Mouse (Mus musculus): Measurements from ENCODE around the gene Cd69.
A peak's percentile ranks its signal among the peaks of the same experiment; 100 is the strongest.

Cd69 gene

DNA sequence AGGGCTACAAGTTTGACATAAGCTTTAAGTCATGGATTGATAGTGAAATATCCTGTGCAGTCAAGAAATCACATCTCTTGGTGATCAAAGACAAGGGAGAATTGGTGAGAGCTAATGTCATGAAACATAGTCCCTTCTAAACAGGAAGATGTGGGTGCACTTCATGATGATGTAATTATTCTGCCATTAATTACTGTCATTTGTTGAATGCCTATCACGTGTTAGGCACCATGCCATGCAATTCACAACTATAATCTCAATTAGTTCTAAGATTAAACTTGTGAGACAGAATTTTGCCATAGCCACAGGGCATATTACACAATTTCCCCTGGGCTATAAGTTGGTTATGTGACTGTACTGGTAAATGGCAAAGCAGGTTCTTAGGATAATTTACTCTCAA lies 28.2 kb downstream of the Cd69 start:
- peak; percentile 64 for DNase-seq (ENCODE audit: low read depth)

DNA sequence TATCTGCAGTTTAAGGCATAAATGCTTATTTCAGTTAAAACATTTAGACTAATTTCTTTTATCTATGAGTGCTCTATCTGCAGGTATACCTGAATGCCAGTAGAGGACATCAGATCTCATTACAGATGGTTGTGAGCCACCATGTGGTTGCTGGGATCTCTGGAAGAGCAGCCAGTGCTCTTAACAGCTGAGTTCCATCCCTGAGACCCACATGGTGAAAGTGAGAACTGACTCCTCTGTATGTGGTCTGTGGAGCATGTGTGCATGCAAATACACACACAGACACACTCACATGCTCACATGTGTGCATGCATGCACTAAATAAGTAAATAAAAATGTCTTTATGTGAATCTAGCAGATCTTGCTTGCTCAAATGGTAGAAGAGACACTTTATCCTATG lies 29.4 kb downstream of the Cd69 start:
- DNase-seq (ENCODE audit: low read depth), result no peak

DNA sequence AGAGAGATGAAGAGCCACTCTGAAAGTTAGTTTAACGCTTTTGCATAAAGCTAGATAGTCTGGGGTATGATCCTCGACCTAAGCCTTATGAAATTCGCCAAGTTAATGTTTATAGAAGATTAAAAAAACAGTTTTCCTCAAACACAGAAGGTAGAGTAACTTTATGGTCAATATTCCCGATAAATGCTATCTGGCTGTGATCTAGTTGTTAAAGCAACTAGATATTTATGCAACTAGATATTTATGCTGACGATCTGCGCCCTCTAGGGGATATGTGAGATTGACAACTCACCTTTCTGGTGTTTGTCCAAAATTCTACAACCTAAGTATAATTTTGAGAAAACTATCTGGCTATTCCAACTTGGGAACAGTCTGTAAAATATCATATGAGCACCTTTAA lies 33.3 kb downstream of the Cd69 start:
- DNase-seq (ENCODE audit: low read depth), result peak; percentile 56

DNA sequence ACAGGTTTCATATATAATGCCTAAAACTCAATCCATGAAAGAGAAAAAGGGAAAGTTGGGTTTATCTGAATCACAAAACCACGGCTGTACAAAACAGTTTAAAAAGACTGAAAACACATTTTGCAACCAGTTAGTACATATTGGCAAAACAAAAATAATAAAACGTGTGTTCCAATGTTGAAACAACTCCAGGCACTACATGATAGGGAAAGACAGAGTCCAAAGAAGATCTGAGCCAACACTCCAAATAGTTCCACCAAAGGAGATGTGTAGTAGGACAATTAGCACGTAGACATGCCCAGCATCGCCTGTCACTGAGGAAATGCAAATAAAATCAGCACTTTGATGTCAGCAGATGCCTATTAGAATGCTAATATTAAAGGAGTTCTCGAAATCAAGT lies 33.8 kb downstream of the Cd69 start:
- DNase-seq (ENCODE audit: low read depth), result no peak

DNA sequence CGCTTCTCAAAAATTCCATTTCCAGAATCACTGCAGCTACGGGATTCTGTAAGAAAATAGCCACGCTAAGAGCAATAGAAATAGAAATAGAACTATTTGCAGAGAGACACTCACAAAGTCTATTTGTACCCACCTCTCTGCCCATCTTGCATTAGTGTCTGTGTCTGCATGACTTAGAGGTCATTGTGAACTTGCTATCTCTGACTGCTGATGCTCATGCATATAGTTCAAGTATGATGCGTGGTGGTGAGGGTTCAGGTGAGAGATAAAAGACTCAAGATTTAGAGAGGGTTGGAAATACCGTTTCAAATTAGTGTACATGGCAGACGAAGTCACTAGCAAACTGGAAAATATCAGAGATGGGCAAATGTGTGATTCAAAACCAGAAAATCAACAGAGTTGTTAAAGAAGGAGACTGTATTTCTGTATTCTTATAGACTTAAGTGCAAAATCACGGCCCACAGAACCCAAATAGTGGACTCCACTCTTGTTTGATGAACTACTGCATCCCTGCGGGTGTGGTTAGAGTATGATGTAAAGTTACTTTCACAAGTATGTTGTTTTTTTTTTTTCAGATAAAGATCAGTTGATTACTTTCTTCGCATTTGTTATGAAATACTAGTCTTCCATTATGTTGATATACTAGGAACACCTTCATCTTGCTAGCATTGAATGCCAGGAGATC lies 35.5 kb downstream of the Cd69 start:
- DNase-seq (ENCODE audit: low read depth), result no peak

DNA sequence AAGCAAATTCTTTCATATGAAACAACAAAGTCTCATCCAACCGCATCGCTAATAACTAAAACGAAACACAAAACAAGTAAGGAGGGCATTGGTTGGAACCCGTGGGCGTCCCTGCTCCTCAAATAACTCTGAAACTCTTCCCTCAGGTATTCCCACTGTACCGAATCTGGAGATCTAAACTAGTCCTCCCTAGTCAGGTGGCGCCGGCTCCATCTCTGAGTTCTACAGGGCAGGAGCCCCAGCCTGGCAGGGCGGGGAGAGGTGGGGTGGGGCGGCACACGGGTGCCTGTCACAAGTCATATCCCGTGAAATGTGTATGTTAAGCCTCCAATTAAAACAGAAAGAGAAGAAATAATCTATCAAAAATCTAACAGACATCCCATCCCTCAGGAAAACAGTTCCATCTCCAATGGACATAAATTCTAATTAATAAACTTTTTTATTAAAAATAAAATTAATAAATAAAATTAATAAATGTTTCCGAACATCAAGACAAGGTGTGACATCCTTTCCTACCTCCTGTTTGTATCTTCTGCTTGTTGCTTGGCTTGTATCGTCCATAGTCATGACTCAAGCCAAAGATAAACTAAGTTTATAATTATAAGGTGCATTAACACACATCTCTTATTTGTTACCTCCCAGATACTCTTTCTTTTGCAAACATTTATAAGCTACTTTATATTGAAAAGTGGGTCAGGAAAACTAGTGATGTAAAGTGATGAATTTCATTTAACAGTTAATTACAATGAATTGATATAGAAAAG lies 36.8 kb downstream of the Cd69 start:
- DNase-seq (ENCODE audit: low read depth), result no peak

DNA sequence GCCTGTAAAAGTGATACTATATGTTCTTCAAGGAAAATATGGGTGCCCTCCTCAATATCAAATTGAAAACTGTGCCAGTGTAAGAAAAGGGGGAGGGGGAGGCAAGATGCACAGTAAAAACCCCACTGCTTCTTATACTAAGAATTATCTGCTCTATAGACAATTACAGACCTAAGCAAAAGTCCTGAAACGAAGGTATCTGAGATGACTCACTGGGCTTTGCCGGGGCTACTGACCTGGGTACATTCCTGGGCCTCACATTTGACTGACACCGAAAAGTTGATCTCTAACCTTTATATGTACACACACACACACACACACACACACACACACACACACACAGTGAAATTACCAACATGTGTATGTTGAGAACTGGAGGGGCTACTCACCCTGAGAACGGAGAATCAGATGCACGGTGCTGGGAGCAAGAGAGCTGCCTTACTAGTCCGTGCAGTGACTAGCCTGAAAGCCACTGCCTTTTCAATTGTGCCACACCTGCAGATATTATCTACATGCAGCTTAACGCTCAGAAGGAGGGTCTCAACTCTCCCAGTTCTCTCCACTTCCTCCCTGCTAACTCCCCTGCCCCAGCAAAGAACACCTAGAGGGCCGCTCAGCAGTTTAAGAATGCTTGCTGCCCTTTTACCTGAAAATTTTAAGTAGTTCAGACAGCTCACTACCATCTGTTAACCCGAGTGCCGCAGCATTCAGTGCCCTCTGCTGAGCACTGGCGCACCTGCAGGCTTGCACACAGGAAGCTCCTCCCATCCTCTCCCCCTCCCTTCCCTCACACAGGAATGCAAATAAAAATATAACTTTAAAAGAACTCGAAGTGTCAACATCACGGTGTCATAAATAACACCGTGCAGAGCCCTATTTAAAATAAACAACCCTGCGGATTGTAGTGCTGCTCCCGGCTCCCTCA lies 37.6 kb downstream of the Cd69 start:
- DNase-seq (ENCODE audit: low read depth), result peak; percentile 94

DNA sequence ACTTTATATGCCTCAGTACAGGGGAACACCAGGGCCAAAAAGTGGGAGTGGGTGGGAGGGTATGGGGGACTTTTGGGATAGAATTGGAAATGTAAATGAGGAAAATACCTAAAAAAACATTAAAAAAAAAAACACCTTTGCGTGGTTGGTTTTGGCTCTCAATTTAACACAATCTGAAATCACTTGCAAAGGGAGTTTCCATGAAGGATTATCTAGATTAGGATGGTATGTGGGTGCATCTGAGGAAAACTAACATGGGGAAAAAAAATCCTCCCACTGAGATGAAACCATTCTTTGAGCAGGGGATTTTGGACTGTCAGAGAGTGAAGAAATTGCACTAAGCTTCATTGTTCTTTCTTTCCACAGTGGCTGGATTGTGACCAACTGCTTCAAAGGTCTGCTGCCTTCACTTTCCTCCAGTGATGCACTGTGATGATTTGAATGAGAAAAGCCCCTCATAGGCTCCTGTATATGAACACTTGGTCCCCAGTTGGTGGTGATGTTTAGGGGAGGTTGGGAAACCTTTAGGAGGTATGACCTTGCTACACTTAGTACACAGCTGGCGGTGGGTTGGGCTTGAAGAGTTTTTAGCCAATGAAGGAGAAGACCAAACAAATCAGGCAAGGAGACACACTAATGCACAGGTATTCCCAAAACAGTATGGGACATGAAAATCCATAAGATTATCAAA lies 38.4 kb downstream of the Cd69 start:
- DNase-seq (ENCODE audit: low read depth), result peak; percentile 92

DNA sequence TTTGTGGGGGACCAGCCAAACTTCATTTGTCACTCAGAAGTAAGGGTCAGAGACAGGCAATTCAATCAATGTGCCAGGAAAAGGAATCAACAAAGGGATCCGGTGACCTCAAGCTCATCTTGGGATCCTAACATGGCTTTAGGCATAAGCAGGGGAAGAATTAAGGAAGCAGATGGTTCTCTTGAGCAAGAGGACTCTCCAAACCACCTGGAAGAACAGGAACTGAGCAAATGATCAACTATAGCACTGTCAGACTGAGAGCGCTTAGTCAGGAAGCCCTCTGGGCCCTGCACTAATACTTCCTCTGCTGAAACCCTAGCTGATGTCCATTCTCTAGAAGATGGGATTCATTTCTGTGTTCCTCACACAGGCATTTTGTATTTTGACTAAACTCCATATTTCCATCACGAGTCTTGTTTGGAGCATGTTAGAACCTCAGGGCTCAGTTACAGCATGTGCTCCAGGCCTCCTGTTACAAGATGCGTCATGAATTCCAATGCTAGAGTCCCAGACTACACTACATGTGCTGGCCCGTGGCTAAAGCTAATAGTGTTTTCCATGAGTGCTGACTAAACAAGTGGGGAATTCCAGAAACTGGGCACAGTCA lies 39.3 kb downstream of the Cd69 start:
- DNase-seq (ENCODE audit: low read depth), result peak; percentile 88

DNA sequence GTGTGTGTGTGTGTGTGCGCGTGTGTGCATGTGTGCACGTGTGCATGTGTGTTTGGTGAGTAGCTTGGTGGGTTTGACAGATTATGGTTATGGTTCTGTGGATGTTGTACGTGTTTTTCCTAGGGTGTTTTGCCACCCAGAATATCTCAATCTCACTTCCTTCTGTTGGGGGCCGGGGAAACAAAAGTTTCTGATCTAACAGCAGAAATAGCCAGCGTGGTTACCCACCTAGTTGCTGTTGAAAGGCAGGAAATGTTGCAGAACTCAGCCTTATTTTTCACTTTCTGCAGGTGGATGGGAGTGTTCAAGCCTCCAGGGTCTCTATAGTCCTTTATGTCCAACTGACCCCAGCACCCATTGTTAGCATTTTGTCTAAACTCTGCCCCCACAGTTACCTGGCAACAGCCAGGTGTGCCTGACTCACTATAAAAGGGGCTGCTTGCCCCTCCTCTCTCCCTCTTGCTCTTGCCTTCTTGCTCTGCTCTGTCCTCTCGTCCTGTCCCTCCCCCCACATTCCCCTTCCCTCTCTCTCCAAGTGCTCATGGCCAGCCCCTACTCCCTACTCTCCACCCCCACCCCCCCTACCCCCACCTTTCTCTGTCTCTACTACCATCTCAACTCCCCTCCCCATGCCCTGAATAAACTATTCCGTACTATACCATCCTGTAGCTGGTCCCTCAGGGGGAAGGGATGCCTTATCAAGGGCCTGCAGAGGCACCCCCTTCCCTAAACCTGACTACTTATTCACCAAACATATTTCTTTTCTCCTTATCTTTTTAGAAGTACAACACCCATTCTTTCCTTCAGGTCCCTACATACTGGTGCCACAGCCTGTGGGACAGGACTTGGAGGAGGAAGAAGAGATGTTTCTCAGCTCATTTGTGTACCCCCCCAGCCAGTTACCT lies 40.5 kb downstream of the Cd69 start:
- DNase-seq (ENCODE audit: low read depth), result peak; percentile 91

DNA sequence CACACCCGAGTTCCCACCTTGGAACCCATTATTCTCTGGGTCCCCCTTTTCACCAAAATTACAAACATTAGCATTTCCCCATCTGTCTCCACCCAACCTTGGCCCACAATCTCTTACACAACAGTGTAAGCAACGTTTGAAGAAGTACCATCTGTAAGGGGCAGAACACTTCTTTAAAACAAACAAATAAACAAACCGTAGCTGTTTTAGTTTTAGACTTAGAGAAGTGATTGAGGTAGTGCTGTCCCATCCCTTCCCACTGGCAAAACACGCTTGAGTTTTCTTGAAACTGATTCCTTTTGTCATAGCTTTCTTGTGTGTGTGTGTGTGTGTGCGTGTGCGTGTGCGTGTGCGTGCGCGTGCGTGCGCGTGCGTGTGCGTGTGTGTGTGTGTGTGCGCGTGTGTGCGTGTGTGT lies 41.3 kb downstream of the Cd69 start:
- peak; percentile 67 for DNase-seq (ENCODE audit: low read depth)

DNA sequence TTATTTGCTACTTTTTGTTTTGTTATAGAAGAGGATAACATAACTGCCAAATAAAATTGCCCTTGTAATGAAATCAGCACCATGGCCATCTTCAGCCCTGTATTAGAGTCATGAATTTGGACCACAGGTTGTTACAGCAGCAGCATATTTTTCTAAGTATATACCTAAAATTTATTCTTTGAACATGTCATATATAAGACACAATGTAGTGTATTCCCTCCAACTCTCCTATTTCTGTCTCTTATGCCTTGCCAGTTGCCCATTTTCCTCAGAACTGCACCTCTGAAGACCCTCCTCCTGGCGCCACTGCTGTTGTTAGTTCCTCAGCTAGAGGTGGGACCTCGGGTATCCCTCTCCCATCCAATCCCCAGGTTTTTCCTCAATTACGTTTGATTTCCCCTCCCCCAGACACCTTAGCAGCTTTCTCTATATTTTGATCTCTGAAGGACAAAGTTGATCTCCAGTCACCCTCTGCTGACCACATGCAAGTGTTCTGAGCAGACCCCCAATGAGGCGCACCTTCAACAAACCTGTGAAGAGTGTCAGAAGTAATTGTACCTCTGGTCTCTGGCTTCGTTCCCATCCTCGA lies 41.8 kb downstream of the Cd69 start:
- peak; percentile 48 for DNase-seq (ENCODE audit: low read depth)

DNA sequence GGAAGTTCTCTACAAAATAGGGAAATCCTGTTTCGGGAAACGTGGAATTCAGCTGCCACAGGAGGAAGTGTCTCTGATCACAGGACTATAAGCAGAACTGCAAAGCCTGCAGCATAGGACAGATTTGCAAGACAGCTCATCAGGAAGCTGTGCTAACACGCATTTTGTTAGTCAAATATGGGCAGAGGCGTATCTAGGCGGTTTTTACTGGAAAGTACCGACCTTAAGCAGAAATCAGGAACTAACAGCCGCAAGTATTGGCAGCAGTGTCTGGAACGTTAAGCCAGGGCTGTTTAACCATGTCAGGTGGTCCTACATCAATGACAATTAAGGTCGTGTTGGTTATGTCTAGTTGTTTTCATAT lies 42.4 kb downstream of the Cd69 start:
- DNase-seq (ENCODE audit: low read depth), result peak; percentile 99

DNA sequence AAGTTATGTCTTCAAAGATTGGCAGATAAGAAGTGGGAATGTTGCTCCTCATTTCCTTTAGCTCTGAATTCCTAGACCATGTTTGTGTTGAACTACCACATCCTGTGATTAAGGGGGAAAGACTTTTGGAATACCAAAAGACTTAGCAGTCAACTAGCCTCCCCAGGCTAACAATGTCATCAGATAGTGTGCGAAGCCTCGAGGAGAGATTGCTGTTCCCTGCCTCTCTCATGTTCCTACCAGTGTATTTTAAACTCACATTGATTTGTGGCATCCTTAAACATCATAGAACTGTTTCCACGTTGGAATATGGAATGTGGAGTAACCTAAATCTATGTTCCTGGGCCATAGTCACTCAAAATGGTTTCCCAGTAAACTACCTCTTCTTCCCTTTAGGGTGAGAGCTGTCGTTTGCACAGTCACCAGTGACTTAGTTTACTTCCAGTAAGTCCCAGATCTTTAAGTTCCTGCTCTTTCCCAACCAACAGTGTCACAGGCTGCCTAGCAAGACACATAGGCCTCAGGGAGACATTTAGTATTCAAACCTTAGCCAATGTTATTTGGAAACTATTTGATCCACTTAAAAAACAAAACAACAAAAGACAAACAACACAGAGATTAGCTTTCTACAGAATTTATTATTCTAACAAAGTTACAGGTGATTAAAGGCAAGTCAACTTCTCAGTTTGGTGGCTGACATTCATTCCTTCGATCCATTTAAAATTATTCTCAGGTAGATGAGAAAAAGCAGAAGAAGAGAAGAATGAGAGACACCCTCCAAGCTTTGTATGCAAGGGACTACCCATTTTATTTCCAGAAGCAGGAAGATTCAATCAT lies 43.0 kb downstream of the Cd69 start:
- DNase-seq (ENCODE audit: low read depth), result no peak

DNA sequence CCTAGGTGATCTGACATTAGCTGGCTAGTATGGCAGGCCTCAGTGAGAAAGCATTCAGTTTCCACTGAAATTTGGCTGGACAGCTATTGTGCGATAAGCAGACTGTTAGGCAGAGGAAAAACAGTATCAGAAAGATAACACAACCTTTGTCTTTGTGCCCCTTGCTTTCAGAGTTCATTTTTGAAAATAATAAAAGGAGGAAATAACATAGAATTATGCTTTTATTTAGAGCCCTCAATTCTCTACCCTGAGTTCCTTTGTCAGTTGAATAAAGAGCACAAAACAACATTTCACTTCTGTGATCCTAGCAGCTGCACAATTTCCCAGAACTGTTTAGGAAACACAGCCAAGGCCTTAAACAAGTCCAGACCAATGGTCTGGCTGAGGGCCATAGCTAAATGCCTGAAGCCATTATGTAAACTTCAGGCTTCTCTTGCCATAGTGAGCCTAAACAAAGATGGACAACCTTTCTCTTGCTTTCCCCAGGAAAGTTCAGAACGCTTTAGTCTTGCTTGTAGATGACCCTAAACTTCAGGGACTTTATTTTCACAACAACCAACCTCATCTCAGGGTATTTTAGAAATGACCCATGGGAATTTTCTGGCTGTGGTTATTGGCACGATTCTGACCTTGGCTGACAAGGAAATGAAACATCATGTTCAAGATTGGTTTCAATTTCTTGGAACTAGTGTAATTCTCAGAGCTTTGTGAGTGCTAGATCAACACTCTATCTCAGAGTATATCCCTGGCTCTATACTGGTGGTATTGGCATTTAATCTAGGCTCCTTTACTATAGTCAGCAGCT lies 45.3 kb downstream of the Cd69 start:
- peak; percentile 33 for DNase-seq (ENCODE audit: low read depth)

DNA sequence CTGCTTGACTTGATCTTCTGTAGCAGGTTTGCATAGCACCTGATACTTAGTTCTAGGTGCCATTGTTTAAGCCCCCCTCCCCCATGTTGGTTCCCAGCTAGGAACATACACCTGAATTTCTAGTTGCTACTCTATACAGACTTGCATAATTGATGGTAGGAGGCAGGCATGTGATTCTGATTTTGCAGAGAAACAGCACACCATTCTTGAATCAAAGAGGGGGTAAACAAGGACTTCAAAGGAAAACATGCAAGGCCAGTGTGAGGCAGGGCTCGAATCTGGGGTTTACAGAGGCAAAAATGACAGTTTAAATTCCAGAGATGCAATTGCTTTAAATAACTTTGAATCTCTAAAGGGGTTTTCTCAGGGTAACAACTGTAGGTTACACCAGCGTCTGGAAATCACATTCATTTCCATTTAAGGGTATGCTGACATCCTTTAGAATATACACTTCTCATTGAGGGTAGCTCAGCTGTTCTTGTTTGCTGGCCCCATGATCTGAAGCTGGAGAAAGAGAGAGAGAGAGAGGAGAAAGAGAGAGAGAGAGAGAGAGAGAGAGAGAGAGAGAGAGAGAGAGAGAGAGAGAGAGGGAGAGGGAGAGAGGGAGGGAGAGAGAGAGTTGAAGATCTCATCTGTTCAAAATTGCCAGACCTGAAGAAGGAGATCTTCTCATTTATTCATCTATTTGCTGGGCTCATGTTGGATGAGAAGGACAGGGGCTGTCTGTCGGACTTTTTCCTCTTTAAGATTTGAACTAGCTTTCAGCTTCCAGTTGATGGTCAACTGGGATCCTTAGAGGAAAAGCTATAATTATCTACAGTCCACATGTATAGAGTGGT lies 46.1 kb downstream of the Cd69 start:
- DNase-seq (ENCODE audit: low read depth), result no peak

DNA sequence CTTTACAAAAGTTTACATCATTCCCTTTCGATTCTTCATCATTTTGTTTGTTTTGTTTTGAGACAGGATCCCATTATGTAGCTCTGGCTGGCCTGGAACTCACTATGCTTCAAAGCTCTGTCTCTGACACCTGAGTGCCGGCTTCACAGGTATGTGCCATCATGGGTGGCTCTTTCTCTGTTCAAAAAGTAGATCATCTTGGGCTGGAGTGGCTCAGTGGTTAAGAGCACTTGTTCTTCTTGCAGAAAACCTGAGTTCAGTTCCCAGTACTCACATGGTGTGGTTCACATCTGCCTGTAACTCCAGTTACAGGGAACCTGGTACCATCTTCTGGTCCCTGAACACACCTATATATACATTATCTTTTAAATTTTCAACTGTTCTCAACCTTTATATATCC lies 50.2 kb downstream of the Cd69 start:
- no peak for DNase-seq (ENCODE audit: low read depth)

DNA sequence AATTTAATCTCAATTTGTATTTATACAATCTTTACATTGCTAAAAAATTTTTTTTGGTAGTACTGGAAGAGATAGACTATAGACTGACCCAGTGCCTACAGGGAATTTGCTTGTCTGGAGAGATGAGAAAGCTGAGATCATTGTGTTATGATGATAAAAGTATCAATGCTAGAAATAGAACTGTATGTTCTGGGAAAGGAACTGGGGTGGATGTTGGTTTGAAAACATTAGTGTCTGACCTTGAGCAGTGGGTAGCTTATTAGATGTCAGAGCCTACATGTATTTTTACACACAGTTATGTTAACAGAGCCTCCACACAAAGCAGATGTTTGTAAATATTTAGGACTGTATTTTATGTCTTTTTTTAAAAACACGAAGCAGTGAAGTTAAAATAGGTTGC lies 51.1 kb downstream of the Cd69 start:
- no peak for DNase-seq (ENCODE audit: low read depth)
